Mouse (Mus musculus) intestine, embryonic 16.5 days (tissue): Measurements from ENCODE around the gene Pabpn1l. TPM values are rescaled to one million over a fixed set of nuclear protein-coding genes. Genes with fewer than 3 reads are reported as not detected.
A peak's percentile ranks its signal among the peaks of the same experiment; 100 is the strongest.
"Not testable (repeated sequence)": the region's sequence is repeated elsewhere in the genome, so short reads cannot be mapped to it uniquely, and the experiment has no call there.

Experiments used
- ATAC-seq: fragments of 200-750 bp; cut with Nextera tagmentation; 2 replicates; pipeline ENCODE4 v1.8.0; 2017; ENCODE audit warnings: moderate TSS enrichment, moderate library complexity
- H3K27ac ChIP-seq: fragments of 300-500 bp; sonication (generic); 2 replicates; pipeline ENCODE4 v1.5.1; 2014; ENCODE audit warnings: mild to moderate bottlenecking, low read length
- H3K27me3 ChIP-seq: fragments of 300-500 bp; sonication (generic); replicated peaks from 2 replicates; pipeline ENCODE4 v1.6.1; 2014; ENCODE audit warnings: low read length, control low read depth, mixed read lengths; ENCODE audit not compliant: control insufficient read depth, insufficient read depth
- H3K36me3 ChIP-seq: fragments of 300-500 bp; sonication (generic); 2 replicates; pipeline ENCODE4 v1.6.1; 2014; ENCODE audit warnings: low read length, control low read depth; ENCODE audit not compliant: control insufficient read depth, insufficient read depth
- H3K4me1 ChIP-seq: fragments of 300-500 bp; sonication (generic); 2 replicates; pipeline ENCODE4 v1.6.1; 2014; ENCODE audit warnings: low read length, control low read depth, mixed read lengths; ENCODE audit not compliant: control insufficient read depth, insufficient read depth
- H3K4me2 ChIP-seq: fragments of 300-500 bp; sonication (generic); 2 replicates; pipeline ENCODE4 v1.6.1; 2014; ENCODE audit warnings: low read depth, low read length, control low read depth
- H3K4me3 ChIP-seq: fragments of 300-500 bp; sonication (generic); 2 replicates; pipeline ENCODE4 v1.5.1; 2014; ENCODE audit warnings: mild to moderate bottlenecking, low read length
- H3K9ac ChIP-seq: fragments of 300-500 bp; sonication (generic); 2 replicates; pipeline ENCODE4 v1.6.1; 2014; ENCODE audit warnings: low read depth, low read length
- H3K9me3 ChIP-seq: fragments of 300-500 bp; sonication (generic); 2 replicates; pipeline ENCODE4 v1.6.1; 2016; ENCODE audit warnings: low read length, control low read depth; ENCODE audit not compliant: control insufficient read depth
- WGBS: fragments of 180-500 bp; shearing (Covaris S2); extraction: QIAGEN DNeasy Blood & Tissue Kit; methylation state at CpG from one replicate; pipeline ENCODE4 v1.1.7; 2014; 5-methylcytosine and 5-hydroxymethylcytosine counted together
- polyA plus RNA-seq: library from polyadenylated mRNA; unstranded; fragments of >200 nt; fragmentation: Nextera tagmentation; extraction: Ambion mirVana; gene quantifications from 2 replicates; pipeline ENCODE4 v1.2.1, GENCODE M21; 2015

Pabpn1l gene
- polyA plus RNA-seq, 1 experiment from 2014 or later = not detected

DNA sequence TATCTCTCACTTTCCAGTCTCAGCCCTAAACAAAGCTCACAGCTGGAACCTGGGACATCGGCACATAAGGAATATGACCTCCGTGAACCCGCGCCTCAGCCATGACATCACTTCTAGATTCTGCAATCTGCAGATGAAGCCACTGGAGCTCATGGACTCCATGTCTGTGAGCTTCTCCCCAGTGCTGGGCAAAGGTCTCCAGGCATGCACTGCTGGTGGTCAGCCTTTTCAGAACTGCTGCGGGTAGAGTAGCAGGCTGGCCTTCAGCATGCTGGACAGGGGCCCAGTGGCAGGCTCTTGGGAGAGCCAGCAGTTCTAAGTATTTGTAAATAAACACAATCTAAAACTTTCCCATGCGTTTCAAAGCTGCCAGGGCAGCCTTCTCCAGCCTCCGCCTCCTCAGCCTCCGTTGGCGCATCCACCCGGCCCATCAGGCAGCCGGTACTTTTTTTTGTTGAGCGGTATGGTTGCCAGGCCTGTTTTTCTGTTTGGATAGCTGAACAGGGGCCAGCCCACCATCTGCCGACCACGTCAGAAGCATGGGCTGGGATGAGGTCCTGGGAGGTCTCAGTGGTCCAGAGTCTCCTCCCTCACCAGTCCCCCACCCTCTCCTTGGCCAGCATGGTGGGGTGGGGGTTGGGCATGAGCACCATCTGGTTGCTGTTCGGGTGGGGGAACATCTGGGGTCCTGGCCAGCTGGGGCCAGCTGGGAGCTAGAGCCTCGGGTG lies 17.1 kb upstream of the Pabpn1l start:
- 29% methylated on average over 16 of the region's 16 CpGs for WGBS
- no peaks in the 10 kb centered on the region for H3K9me3 ChIP-seq
- no peak overlapping the region for H3K4me2 ChIP-seq
- ATAC-seq = no peak
- H3K9ac ChIP-seq = 0 out of 2 replicates have a peak overlapping the region, but pooled peaks have one; percentile 37
- H3K4me3 ChIP-seq = no peak overlapping the region
- H3K4me1 ChIP-seq = peaks cover 59% of the 10 kb centered on the region
- peak overlapping the region; percentile 74 for H3K27ac ChIP-seq
- no peaks in the 10 kb centered on the region for H3K27me3 ChIP-seq
- H3K36me3 ChIP-seq = no peaks in the 10 kb centered on the region

DNA sequence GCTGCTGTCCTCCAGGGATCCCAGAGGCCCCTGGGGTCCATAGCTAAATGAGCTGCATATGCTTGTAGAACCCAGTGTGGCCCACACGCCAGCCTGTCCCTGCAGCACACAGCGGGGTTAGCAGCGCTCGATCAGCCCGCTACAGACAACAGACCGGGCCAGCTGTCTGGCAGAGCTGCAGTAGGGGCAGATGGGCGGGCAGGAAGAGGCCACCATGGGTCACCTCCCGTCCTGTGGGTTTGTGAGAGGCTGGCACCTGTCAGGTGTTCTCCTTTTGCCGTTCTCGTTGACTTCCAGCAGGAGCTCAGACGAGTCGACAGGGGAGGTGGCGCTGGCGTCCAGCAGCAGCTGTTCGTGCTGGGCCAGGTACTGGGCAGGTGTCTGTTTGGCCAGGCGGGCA lies 16.1 kb upstream of the Pabpn1l start:
- Histone ChIP-seq H3K4me1 (peaks cover 61% of the 10 kb centered on the region), H3K36me3 (no peaks in the 10 kb centered on the region), H3K9ac (no peak overlapping the region), H3K27ac (no peak overlapping the region; the same call in 1 of the 2 replicates), H3K4me2 (no peak overlapping the region), H3K9me3 (no peaks in the 10 kb centered on the region), H3K4me3 (no peak overlapping the region), H3K27me3 (no peaks in the 10 kb centered on the region)
- WGBS = 72% methylated on average over 16 of the region's 16 CpGs
- no peak for ATAC-seq

DNA sequence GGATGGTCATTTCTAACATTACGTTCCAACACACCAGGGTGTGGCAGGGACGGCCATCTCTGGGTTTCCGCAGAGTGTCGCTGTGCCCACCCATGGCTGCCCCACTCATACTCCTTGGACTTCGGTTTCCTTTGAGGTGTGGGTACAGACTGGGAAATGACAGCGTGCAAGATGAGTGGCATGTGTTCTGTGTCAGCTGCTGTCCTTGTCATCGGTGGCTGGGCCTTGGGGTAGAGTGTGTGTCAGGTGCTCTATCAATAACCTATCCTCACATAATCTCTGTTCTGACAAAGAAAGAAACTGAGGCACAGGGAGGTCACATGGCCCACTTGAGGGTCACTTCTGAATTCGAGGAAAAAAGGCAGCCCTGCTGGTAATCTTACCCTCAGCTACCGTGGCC lies 14.7 kb upstream of the Pabpn1l start:
- H3K36me3 ChIP-seq = no peaks in the 10 kb centered on the region
- ATAC-seq = no peak
- H3K27ac ChIP-seq = peak overlapping the region; percentile 71; the same call in 1 of the 2 replicates
- 84% methylated on average over 9 of the region's 9 CpGs for WGBS
- H3K4me3 ChIP-seq = no peak overlapping the region
- peak overlapping the region; percentile 19; the same call in 1 of the 2 replicates for H3K9ac ChIP-seq
- no peaks in the 10 kb centered on the region for H3K27me3 ChIP-seq
- no peak overlapping the region for H3K4me2 ChIP-seq
- H3K4me1 ChIP-seq = peaks cover 60% of the 10 kb centered on the region
- no peaks in the 10 kb centered on the region for H3K9me3 ChIP-seq

DNA sequence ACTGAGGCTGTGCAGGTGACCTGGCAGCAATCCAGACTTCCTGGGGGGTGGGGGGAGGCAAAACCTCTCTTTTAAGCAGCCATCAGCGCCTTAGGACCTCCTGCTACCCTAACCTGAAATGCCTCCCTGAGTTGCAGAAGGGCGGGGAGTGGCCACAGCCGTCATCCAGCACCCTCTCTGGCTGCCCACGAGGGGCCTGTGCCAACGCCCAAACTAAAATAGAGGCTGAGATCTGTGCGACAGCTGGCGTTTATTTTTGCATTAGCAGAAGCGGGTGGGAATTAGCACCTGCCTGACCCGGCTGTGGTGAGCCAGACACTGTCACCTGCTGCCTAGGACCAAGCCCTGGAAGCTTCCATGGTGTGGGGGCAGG lies 14.2 kb upstream of the Pabpn1l start:
- Histone ChIP-seq H3K27me3 (no peaks in the 10 kb centered on the region), H3K27ac (peak overlapping the region; percentile 71), H3K4me2 (peak overlapping the region; percentile 27; the same call in 1 of the 2 replicates), H3K4me3 (no peak overlapping the region), H3K4me1 (peaks cover 56% of the 10 kb centered on the region), H3K9me3 (no peaks in the 10 kb centered on the region), H3K9ac (peak overlapping the region; percentile 19; the same call in 1 of the 2 replicates), H3K36me3 (no peaks in the 10 kb centered on the region)
- 42% methylated on average over 9 of the region's 9 CpGs for WGBS
- ATAC-seq = 0 out of 2 replicates have a peak, but pooled peaks have one; percentile 1

DNA sequence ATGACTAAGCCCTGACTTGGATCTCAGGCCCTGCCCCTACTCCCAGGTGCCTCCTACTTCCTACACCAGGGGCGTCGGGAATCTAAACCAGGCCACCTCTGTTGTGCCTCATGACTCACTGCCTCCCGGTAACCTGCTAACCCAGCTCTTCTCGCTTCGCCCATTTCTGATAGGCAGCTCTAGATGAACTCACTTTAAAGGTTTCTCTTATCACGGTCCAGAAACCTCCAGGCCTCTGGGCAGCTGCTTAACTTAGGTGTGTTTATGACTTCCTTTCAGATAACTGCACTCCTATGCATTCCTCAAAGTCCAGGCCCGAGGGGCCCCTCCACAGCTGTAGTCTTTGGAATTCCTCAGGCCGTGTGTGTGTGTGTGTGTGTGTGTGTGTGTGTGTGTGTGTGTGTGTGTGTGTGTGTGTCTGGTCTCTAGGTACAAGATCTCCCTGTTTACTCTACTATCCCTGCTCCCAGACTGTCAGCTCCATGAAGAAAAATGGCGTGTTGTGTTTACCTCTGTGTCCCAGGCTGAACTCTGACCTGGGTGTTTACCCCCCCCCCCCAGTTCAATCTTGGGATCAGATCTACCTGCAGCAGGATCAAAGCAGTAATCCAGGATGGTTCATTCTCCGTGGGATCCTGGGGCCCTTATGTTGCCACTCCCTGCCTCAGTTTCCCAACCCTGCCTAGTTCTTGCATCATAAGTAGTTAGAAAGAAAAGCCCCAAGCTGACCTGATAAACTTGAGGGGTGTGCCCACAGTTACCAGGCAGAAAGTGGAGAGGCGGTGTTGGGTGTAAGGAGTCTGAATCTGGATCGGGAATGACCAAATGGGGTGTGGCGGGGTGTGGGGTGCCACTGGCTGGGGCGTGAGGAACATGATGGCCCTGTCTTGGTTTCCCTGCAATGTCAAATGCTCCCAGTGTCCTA lies 13.6 kb upstream of the Pabpn1l start:
- H3K27ac ChIP-seq = peak overlapping the region; percentile 83
- WGBS = 36% methylated on average over 14 of the region's 14 CpGs
- H3K9me3 ChIP-seq = no peaks in the 10 kb centered on the region
- no peaks in the 10 kb centered on the region for H3K36me3 ChIP-seq
- H3K4me1 ChIP-seq = peaks cover 51% of the 10 kb centered on the region
- peak overlapping the region; percentile 27; the same call in 1 of the 2 replicates for H3K4me2 ChIP-seq
- H3K27me3 ChIP-seq = no peaks in the 10 kb centered on the region
- peak overlapping the region; percentile 19; the same call in 1 of the 2 replicates for H3K9ac ChIP-seq
- peak; percentile 95 for ATAC-seq
- H3K4me3 ChIP-seq = no peak overlapping the region

DNA sequence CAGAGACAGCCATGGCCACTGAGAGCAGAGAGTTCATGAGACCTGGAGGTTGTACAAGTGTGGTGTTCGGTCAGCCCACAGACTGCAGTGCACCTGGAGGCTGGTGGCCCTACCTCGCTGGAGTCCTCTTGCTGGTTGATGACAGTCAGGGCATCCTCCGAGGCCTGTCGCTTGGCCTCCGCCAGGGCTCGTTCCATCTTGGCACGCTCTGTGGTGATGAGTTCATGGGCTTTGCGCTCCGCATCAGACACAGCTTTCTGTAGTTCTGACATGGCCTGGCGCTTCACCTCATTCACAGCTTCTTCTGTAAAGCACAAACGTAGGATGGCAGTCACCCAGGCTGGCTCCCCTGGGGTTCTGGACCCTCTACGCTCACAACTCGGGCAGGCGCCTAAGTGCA lies 10.7 kb upstream of the Pabpn1l start:
- ATAC-seq = no peak
- WGBS = 95% methylated on average over 14 of the region's 14 CpGs
- H3K9ac ChIP-seq = no peak overlapping the region
- no peak overlapping the region for H3K4me3 ChIP-seq
- H3K27me3 ChIP-seq = no peaks in the 10 kb centered on the region
- no peak overlapping the region for H3K4me2 ChIP-seq
- no peaks in the 10 kb centered on the region for H3K36me3 ChIP-seq
- no peak overlapping the region for H3K27ac ChIP-seq
- peaks cover 29% of the 10 kb centered on the region for H3K4me1 ChIP-seq
- no peaks in the 10 kb centered on the region for H3K9me3 ChIP-seq

DNA sequence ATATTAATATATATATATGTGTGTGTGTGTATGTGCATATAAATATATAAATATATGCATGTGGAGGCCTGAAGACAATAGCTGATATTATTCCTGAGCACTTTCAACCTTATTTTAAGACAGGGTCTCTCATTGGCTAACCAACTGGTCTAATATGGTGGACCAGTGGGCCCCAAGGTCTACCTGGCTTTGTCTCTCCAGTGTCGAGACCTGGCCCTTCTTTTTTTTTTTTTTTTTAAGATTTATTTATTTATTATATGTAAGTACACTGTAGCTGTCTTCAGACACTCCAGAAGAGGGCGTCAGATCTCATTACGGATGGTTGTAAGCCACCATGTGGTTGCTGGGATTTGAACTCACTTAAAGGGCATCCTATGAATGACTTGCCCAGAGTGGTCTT lies 9.6 kb upstream of the Pabpn1l start:
- H3K27ac ChIP-seq, H3K9ac ChIP-seq, ATAC-seq, H3K4me2 ChIP-seq, H3K36me3 ChIP-seq, H3K27me3 ChIP-seq, H3K9me3 ChIP-seq, H3K4me3 ChIP-seq: not testable (repeated sequence)
- peaks cover 25% of the 10 kb centered on the region for H3K4me1 ChIP-seq
- 71% methylated on average over 3 of the region's 3 CpGs for WGBS

DNA sequence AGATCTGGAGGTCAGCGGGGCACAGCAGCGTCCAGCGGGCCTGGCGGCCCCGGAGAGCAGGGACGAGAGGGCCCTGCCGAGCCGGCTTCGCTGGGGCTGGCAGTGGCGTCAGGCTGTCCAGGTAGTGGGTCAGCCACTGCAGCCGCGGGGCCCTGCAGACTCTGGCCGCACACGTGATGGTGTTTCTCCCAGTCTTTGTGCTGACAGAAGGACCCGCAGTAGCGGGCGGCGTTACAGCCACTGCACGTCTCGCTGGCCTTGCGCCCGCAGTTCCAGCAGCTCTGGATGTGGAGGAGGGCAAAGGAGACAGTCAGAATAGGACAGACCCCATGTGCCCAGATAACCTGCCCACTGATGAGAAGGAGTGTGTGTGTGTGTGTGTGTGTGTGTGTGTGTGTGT lies 8.2 kb upstream of the Pabpn1l start:
- ATAC-seq = no peak
- Histone ChIP-seq H3K9me3 (no peaks in the 10 kb centered on the region), H3K4me1 (peaks cover 20% of the 10 kb centered on the region; the same call in 1 of the 2 replicates), H3K4me3 (peak overlapping the region; percentile 5; the same call in 1 of the 2 replicates), H3K9ac (no peak overlapping the region), H3K36me3 (no peaks in the 10 kb centered on the region), H3K27ac (no peak overlapping the region), H3K27me3 (no peaks in the 10 kb centered on the region), H3K4me2 (no peak overlapping the region; the same call in 1 of the 2 replicates)
- 56% methylated on average over 22 of the region's 22 CpGs for WGBS

DNA sequence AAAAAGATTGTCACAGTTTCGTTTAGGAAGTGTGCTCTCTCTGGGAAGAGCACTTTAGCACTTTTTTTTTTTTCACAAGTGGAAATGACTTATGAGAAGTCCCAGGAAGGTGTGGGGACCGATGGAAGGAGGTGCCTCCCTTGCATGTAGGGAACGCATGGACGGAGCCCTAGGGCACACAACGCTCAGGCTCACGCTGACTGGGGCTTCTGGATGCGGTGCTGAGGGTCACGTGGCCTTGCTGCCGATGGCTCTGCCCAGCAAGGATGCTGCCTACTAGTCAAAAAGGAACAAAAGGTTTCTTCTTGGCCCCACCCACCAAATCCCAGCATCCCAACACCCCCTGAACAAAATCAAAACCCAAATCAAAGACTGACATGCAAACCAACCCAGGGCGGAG lies 6.8 kb upstream of the Pabpn1l start:
- no peak overlapping the region for H3K27ac ChIP-seq
- no peak overlapping the region for H3K4me3 ChIP-seq
- no peak overlapping the region for H3K4me2 ChIP-seq
- 54% methylated on average over 10 of the region's 10 CpGs for WGBS
- no peaks in the 10 kb centered on the region for H3K27me3 ChIP-seq
- no peaks in the 10 kb centered on the region for H3K36me3 ChIP-seq
- peaks cover 10% of the 10 kb centered on the region; the same call in 1 of the 2 replicates for H3K4me1 ChIP-seq
- no peak overlapping the region for H3K9ac ChIP-seq
- H3K9me3 ChIP-seq = no peaks in the 10 kb centered on the region
- no peak for ATAC-seq
